Mouse (Mus musculus) spleen, adult 2 months (tissue): ENCODE measurements around the gene Bri3. TPM values are rescaled to one million over a fixed set of nuclear protein-coding genes. Genes with fewer than 3 reads are reported as not detected.
A peak's percentile ranks its signal among the peaks of the same experiment; 100 is the strongest.

Experiments
- DNase-seq, 2 experiments: peaks; one replicate each; pipeline versions ENCODE4 v3.0.0 to v3.0.0-alpha.2; 2012 to 2021; ENCODE audit warnings: low spot score in 2 of 2, low read depth in 1 of 2
- H3K27ac ChIP-seq: fragments of 200-500 bp; 2 replicates; pipeline ENCODE4 v1.5.1; 2012; ENCODE audit warnings: low read length, inconsistent platforms; ENCODE audit not compliant: insufficient read depth
- H3K27me3 ChIP-seq: fragments of 200-500 bp; 2 replicates; pipeline ENCODE4 v1.6.1; 2012; ENCODE audit warnings: mild to moderate bottlenecking, moderate library complexity, low read length, inconsistent platforms; ENCODE audit not compliant: control insufficient read depth, insufficient read depth
- H3K36me3 ChIP-seq: fragments of 200-500 bp; 2 replicates; pipeline ENCODE4 v1.6.1; 2012; ENCODE audit warnings: mild to moderate bottlenecking, low read length, inconsistent platforms; ENCODE audit not compliant: control insufficient read depth, insufficient read depth
- H3K4me1 ChIP-seq: fragments of 200-500 bp; 2 replicates; pipeline ENCODE4 v1.6.1; 2011; ENCODE audit warnings: inconsistent platforms; ENCODE audit not compliant: control insufficient read depth, insufficient read depth, insufficient read length
- H3K4me3 ChIP-seq: fragments of 200-500 bp; 2 replicates; pipeline ENCODE4 v1.5.1; 2011; ENCODE audit warnings: mild to moderate bottlenecking, inconsistent platforms; ENCODE audit not compliant: insufficient read depth, insufficient read length; ENCODE audit errors: extremely low read depth
- CTCF ChIP-seq: fragments of 200-500 bp; IDR thresholded peaks from 2 replicates; pipeline ENCODE4 v1.5.1; 2011; ENCODE audit warnings: mild to moderate bottlenecking, inconsistent platforms; ENCODE audit not compliant: insufficient read depth, insufficient read length, insufficient replicate concordance; ENCODE audit errors: extremely low read depth
- POLR2A ChIP-seq: fragments of 200-500 bp; IDR thresholded peaks from 2 replicates; pipeline ENCODE4 v1.6.1; 2011; ENCODE audit warnings: low read depth, low read length, inconsistent platforms
- WGBS: fragments of 180-500 bp; shearing (Covaris S2); methylation state at CpG from one replicate; pipeline ENCODE4 v1.1.7; 2018; 5-methylcytosine and 5-hydroxymethylcytosine counted together
- polyA plus RNA-seq: library from polyadenylated mRNA; depleted of rRNA; stranded (reverse); fragments of >200 nt; gene quantifications from 2 replicates; pipeline ENCODE4 v1.2.3, GENCODE M21; 2012

Gene Bri3
- polyA plus RNA-seq, 1 experiment = 50.2 TPM

DNA sequence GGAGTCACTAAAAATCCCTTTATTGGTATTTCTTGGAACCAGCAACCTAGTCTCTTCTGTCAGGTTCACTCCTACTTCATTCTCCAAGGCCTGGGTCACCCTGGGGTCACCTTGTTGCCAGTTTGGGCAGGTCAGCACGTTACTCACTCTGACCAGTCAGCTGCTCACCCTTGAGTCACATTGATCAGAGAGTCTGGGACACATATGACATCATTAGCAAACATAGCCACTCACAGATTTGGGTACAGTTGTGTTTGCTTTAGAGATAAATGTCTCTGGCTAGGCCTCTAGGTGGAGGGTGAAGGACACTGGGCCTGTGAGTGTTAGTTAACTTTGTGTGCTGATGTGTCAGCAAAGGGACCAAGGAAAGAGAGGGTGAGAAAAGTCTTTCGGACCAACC lies 127.9 kb downstream of the Bri3 start:
- no peak for DNase-seq
- no peak overlapping the region for H3K27ac ChIP-seq
- 70% methylated on average over 2 of the region's 2 CpGs for WGBS
- no peak for TF ChIP-seq POLR2A
- TF ChIP-seq CTCF = no peak
- no peaks in the 10 kb centered on the region for H3K27me3 ChIP-seq
- no peaks in the 10 kb centered on the region for H3K4me1 ChIP-seq
- H3K36me3 ChIP-seq = no peaks in the 10 kb centered on the region
- no peak overlapping the region for H3K4me3 ChIP-seq

DNA sequence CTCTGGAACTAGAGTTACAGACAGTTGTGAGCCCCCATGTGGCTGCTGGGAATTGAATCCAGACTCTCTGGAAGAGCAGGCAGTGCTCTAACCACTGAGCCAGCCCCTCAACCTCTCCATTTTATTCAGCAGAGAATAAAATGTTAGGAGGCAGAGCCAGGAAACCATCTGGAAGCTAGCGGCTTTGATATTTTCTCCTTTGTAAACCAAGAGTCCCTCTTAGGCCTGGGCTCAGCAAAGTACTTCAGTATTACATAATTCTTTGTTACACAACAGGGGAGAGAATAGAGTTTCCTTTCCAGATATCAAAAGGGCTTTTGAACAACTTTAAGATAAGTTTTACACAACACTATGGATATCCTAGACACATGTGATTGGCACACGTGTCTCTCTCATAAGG lies 128.6 kb downstream of the Bri3 start:
- Histone ChIP-seq H3K27ac (no peak overlapping the region), H3K27me3 (no peaks in the 10 kb centered on the region), H3K4me1 (no peaks in the 10 kb centered on the region), H3K36me3 (no peaks in the 10 kb centered on the region), H3K4me3 (no peak overlapping the region)
- 79% methylated on average over 2 of the region's 2 CpGs for WGBS
- TF ChIP-seq POLR2A (no peak), CTCF (no peak)
- no peak for DNase-seq

DNA sequence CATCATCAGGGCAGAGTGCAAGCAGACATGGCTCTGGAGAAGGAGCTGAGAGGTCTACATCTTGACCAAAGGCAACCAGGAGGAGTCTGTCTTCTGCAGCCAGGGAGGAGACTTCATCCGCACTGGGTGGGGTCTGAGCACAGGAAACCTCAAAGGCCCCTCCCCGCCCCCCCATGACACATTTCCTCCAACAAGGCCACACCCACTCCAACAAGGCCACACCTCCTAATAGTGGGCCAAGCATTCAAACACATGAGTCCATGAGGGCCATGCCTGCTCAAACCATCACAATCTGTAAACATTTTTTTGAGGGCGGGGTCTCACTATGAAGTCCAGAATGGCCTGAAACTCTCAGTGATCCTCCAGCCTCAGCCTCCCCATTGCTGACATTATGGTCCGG lies 135.2 kb downstream of the Bri3 start:
- Histone ChIP-seq H3K36me3 (no peaks in the 10 kb centered on the region), H3K27me3 (no peaks in the 10 kb centered on the region), H3K27ac (no peak overlapping the region), H3K4me1 (no peaks in the 10 kb centered on the region), H3K4me3 (no peak overlapping the region)
- WGBS = 73% methylated on average over 4 of the region's 4 CpGs
- DNase-seq = no peak
- no peak for TF ChIP-seq POLR2A
- no peak for TF ChIP-seq CTCF

DNA sequence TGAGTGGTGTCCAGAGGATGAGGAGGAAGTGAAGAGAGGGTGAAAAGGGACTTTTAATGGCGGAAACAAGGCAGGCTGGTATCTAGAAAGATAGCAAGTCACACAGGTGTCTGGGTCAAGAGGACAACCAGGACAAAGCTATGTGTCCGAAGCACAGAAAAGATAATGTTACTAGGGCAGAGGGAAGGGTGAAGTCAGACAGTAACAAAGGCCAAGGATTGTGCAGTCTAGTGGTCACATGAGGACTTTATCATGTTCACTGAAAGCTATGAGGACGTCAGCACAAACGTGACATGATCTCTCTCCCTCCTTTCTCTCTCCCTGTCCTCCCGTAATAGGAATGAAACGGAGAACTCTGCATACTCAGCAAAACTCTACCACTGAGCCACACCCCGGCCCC lies 136.5 kb downstream of the Bri3 start:
- no peaks in the 10 kb centered on the region for H3K36me3 ChIP-seq
- H3K27ac ChIP-seq = no peak overlapping the region
- H3K4me3 ChIP-seq = no peak overlapping the region
- WGBS = 87% methylated on average over 7 of the region's 7 CpGs
- DNase-seq = no peak
- TF ChIP-seq CTCF = no peak
- TF ChIP-seq POLR2A = no peak
- no peaks in the 10 kb centered on the region for H3K27me3 ChIP-seq
- H3K4me1 ChIP-seq = no peaks in the 10 kb centered on the region

DNA sequence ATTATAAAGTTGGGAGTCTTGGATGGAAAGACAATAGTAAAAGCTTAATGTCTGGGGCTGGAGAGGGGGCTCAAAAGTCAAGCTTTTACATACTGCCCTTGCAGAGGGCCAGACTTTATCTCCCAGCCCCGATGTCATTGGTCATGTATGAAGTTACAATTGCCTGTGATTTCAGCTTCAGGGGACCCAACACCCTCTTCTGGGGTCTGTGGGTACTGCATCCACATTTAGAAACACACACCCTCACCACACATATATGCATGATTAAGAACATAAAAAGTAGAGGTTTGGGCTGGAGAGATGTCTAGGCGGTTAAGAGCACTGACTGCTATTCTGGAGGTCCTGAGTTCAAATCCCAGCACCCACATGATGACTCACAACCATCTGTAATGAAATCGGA lies 137.5 kb downstream of the Bri3 start:
- DNase-seq = no peak
- Histone ChIP-seq H3K4me1 (no peaks in the 10 kb centered on the region), H3K36me3 (no peaks in the 10 kb centered on the region), H3K27ac (no peak overlapping the region), H3K4me3 (no peak overlapping the region), H3K27me3 (no peaks in the 10 kb centered on the region)
- 73% methylated on average over 3 of the region's 3 CpGs for WGBS
- no peak for TF ChIP-seq CTCF
- no peak for TF ChIP-seq POLR2A

DNA sequence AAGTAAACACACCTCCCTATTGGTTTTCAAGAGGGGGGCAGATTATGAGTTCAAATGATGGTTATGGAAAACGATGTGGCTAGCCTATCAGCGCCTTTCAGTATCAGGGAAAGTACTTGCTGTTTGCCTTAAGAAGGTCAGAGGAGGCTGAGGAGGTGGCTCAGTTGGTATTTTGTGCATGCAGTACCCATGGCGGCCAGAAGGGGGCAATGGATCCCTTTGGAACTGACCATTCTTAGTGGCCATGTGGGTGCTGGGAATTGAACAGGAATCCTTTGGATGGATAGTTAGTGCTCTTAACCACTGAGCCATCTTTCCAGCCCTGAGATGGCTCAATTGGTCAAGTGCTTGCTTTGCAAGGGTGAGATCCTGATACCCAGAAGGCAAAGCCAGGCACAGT lies 139.7 kb downstream of the Bri3 start:
- H3K36me3 ChIP-seq = no peaks in the 10 kb centered on the region
- 67% methylated on average over 3 of the region's 3 CpGs for WGBS
- no peak overlapping the region for H3K27ac ChIP-seq
- no peak for DNase-seq
- TF ChIP-seq POLR2A = no peak
- peak; percentile 14; the same call in 1 of the 2 replicates for TF ChIP-seq CTCF
- H3K4me3 ChIP-seq = no peak overlapping the region
- H3K4me1 ChIP-seq = no peaks in the 10 kb centered on the region
- no peaks in the 10 kb centered on the region for H3K27me3 ChIP-seq

DNA sequence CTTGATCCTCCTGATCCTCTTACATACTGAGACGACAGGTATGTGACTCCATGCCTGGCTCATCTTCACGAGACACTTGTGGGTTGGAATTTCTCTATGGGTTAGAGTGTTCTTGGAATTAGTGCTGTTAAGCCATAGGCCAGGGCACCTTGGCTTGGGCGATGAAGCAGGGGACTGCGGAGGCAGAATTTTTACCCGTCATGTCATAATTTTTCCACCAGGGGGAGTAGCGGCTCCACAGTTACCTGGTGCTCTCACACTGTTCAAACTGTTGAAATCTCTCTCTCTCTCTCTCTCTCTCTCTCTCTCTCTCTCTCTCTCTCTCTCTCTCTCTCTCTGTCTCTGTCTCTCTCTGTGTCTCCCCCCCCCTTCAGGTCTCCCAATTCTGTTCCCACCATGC lies 143.6 kb downstream of the Bri3 start:
- H3K27ac ChIP-seq = no peak overlapping the region
- 19% methylated on average over 6 of the region's 6 CpGs for WGBS

More for the DNA sequence above, 143.6 kb downstream of the Bri3 start:
- Histone ChIP-seq H3K4me1 (no peaks in the 10 kb centered on the region), H3K36me3 (no peaks in the 10 kb centered on the region), H3K4me3 (no peak overlapping the region), H3K27me3 (no peaks in the 10 kb centered on the region)
- DNase-seq = peak in 1 of 2 experiments; percentile 8
- TF ChIP-seq POLR2A (no peak), CTCF (peak; percentile 17; the same call in 1 of the 2 replicates)
